In genomic region chr16:35952628-35953130, GRCm38 (mm10) we compare ENCODE assay signal across 19 mouse cellular contexts.
"Had no signal": no experiment of that assay in that cellular context is flagged by ENCODE, and none has a peak within 500 bp of the region (broad histone marks: within the 10 kb centered on the region; RNA-seq: fewer than 3 reads in every experiment).

No protein-coding gene starts in this region.

- H3K9me3 ChIP-seq: kidney, embryonic 15.5 days; limb, embryonic 12.5 days; limb, embryonic 15.5 days; midbrain, embryonic 13.5 days; neural tube, embryonic 13.5 days had no signal

- H3K4me2 ChIP-seq: kidney, embryonic 15.5 days; limb, embryonic 12.5 days; limb, embryonic 15.5 days; liver, embryonic 11.5 days; lung, embryonic 14.5 days; midbrain, embryonic 13.5 days; neural tube, embryonic 13.5 days had no signal

- H3K4me3 ChIP-seq: kidney, embryonic 15.5 days; limb, embryonic 12.5 days; limb, embryonic 15.5 days; midbrain, embryonic 13.5 days; myocyte; neural tube, embryonic 13.5 days had no signal

- H3K27ac ChIP-seq: kidney, embryonic 15.5 days; limb, embryonic 12.5 days; limb, embryonic 15.5 days; liver, embryonic 14.5 days; midbrain, embryonic 13.5 days; neural tube, embryonic 13.5 days had no signal

- H3K36me3 ChIP-seq: kidney, embryonic 15.5 days; limb, embryonic 12.5 days; limb, embryonic 15.5 days; midbrain, embryonic 13.5 days; neural tube, embryonic 13.5 days had no signal

- ATAC-seq: liver, postnatal 0 days; lung, postnatal 0 days; midbrain, embryonic 13.5 days; midbrain, embryonic 16.5 days had no signal

- H3K4me1 ChIP-seq: kidney, embryonic 15.5 days; limb, embryonic 12.5 days; limb, embryonic 15.5 days; midbrain, embryonic 13.5 days; neural tube, embryonic 13.5 days had no signal

- DNase-seq: kidney, adult 8-10 months; kidney, postnatal 10 days; kidney, postnatal 36 days; left cerebral cortex, postnatal 4 days; liver, postnatal 0 days; lung, embryonic 14.5 days; thymus, adult 2 months; thymus, postnatal 14 days; thymus, postnatal 4 days had no signal

- H3K27me3 ChIP-seq: kidney, embryonic 15.5 days; limb, embryonic 12.5 days; limb, embryonic 15.5 days; midbrain, embryonic 13.5 days; neural tube, embryonic 13.5 days had no signal

- H3K9ac ChIP-seq: kidney, embryonic 15.5 days; limb, embryonic 12.5 days; limb, embryonic 15.5 days; liver, embryonic 14.5 days; liver, postnatal 0 days; lung, embryonic 14.5 days; midbrain, embryonic 13.5 days; neural tube, embryonic 13.5 days had no signal
